In genomic region chr8:70354004-70354403, GRCm38 (mm10) we compare ENCODE assay signal across 8 mouse cellular contexts. TPM values are rescaled to one million over a fixed set of nuclear protein-coding genes. Genes with fewer than 3 reads are reported as not detected.
DNase-seq lines count a peak whose midpoint lies in the region; ATAC-seq lines count a peak whose summit lies in the region.

No protein-coding gene starts in this region.

- DNase-seq in kidney, postnatal 25 days = no peak
- DNase-seq in embryo, embryonic 10.5 days (ENCODE audit: low spot score) = no peak
- no peak for DNase-seq in adrenal gland, adult 2 months
- no peak for DNase-seq in adrenal gland, postnatal 36 days

- 0 out of 2 replicates have a peak overlapping the region, but pooled peaks have one; percentile 1 for H3K27ac ChIP-seq in kidney, embryonic 15.5 days
- H3K27ac ChIP-seq in hindbrain, embryonic 16.5 days (ENCODE audit: low read depth, low read length) = peak overlapping the region; percentile 81
- peak overlapping the region; percentile 85 for H3K27ac ChIP-seq in midbrain, embryonic 15.5 days

- H3K27me3 ChIP-seq in kidney, embryonic 15.5 days = no peaks in the 10 kb centered on the region
- H3K27me3 ChIP-seq in hindbrain, embryonic 16.5 days (replicated peaks; ENCODE audit: control insufficient read depth, insufficient read depth, low read length) = no peaks in the 10 kb centered on the region
- H3K27me3 ChIP-seq in midbrain, embryonic 15.5 days (replicated peaks) = no peaks in the 10 kb centered on the region

- H3K4me2 ChIP-seq in kidney, embryonic 15.5 days = peak overlapping the region; percentile 96
- peak overlapping the region; percentile 67 for H3K4me2 ChIP-seq in hindbrain, embryonic 16.5 days (ENCODE audit: low read length)
- peak overlapping the region; percentile 97 for H3K4me2 ChIP-seq in midbrain, embryonic 15.5 days

- H3K4me1 ChIP-seq in kidney, embryonic 15.5 days = peaks cover 41% of the 10 kb centered on the region
- H3K4me1 ChIP-seq in hindbrain, embryonic 16.5 days (ENCODE audit: control insufficient read depth, insufficient read depth, low read depth, low read length) = peaks cover 33% of the 10 kb centered on the region
- peaks cover 43% of the 10 kb centered on the region for H3K4me1 ChIP-seq in midbrain, embryonic 15.5 days

- H3K9ac ChIP-seq in kidney, embryonic 15.5 days = peak overlapping the region; percentile 31; the same call in 1 of the 2 replicates
- H3K9ac ChIP-seq in hindbrain, embryonic 16.5 days (ENCODE audit: low read depth, low read length) = peak overlapping the region; percentile 63
- peak overlapping the region; percentile 55; the same call in 1 of the 2 replicates for H3K9ac ChIP-seq in midbrain, embryonic 15.5 days

- H3K9me3 ChIP-seq in kidney, embryonic 15.5 days (replicated peaks) = no peaks in the 10 kb centered on the region
- no peaks in the 10 kb centered on the region for H3K9me3 ChIP-seq in hindbrain, embryonic 16.5 days (ENCODE audit: control insufficient read depth, low read length)
- H3K9me3 ChIP-seq in midbrain, embryonic 15.5 days = no peaks in the 10 kb centered on the region

- 59% methylated on average over 4 of the region's 4 CpGs for WGBS in kidney, embryonic 15.5 days
- 67% methylated on average over 4 of the region's 4 CpGs for WGBS in hindbrain, embryonic 16.5 days
- WGBS in midbrain, embryonic 15.5 days = 62% methylated on average over 4 of the region's 4 CpGs

- no peak for ATAC-seq in kidney, embryonic 15.5 days (replicated peaks; ENCODE audit: low FRiP score)
- ATAC-seq in common myeloid progenitor, adult 5-6 weeks (replicated peaks; ENCODE audit: low read depth, poor library complexity, severe bottlenecking) = peak; percentile 43
- ATAC-seq in hindbrain, embryonic 16.5 days = no peak; the same call in 1 of the 2 replicates
- ATAC-seq in midbrain, embryonic 15.5 days (replicated peaks) = no peak

- peaks cover 15% of the 10 kb centered on the region for H3K36me3 ChIP-seq in kidney, embryonic 15.5 days
- peaks cover 1% of the 10 kb centered on the region; the same call in 1 of the 2 replicates for H3K36me3 ChIP-seq in hindbrain, embryonic 16.5 days (ENCODE audit: control insufficient read depth, insufficient read depth, low read length)
- H3K36me3 ChIP-seq in midbrain, embryonic 15.5 days (replicated peaks) = no peaks in the 10 kb centered on the region

- peak overlapping the region; percentile 99 for H3K4me3 ChIP-seq in kidney, embryonic 15.5 days (replicated peaks)
- H3K4me3 ChIP-seq in hindbrain, embryonic 16.5 days (ENCODE audit: low read length) = peak overlapping the region; percentile 100
- peak overlapping the region; percentile 96 for H3K4me3 ChIP-seq in midbrain, embryonic 15.5 days

RNA-seq across cellular contexts. Expression of gene Upf1, which starts 0.9 kb away (rescaled TPM):
- 17.1 and 17.2 TPM in 2 replicates for polyA plus RNA-seq in kidney, embryonic 15.5 days (2015; fragmentation: Nextera tagmentation; extraction: Ambion mirVana)
- 31.9 and 36.7 TPM in 2 replicates for total RNA-seq in common myeloid progenitor, adult 5-6 weeks (2017)
- 7.4 and 10.1 TPM in 2 replicates for polyA plus RNA-seq in hindbrain, embryonic 16.5 days (2015; fragmentation: Nextera tagmentation; extraction: Ambion mirVana)
- 15.1 and 16.0 TPM in 2 replicates for polyA plus RNA-seq in midbrain, embryonic 15.5 days (2015; fragmentation: Nextera tagmentation; extraction: Ambion mirVana)
- 10 to 100 TPM; 60.0 to 60.5 TPM for total RNA-seq in adrenal gland, adult 2 months (2021)
- 45.1 and 53.3 TPM in 2 replicates for polyA plus RNA-seq in adrenal gland, adult 2 months (2012; rRNA removed)
- 10 to 100 TPM; 62.2 to 67.6 TPM for total RNA-seq in adrenal gland, postnatal 36 days (2021)

RNA-seq across cellular contexts. Expression of gene Comp, which starts 19.4 kb away (rescaled TPM):
- polyA plus RNA-seq in kidney, embryonic 15.5 days (2015; fragmentation: Nextera tagmentation; extraction: Ambion mirVana) = 0.40 and 1.5 TPM in 2 replicates
- total RNA-seq in common myeloid progenitor, adult 5-6 weeks (2017) = 0.27 TPM in 1 of 2 replicates, not detected in the other
- 0.58 and 2.8 TPM in 2 replicates for polyA plus RNA-seq in hindbrain, embryonic 16.5 days (2015; fragmentation: Nextera tagmentation; extraction: Ambion mirVana)
- 0.50 and 0.57 TPM in 2 replicates for polyA plus RNA-seq in midbrain, embryonic 15.5 days (2015; fragmentation: Nextera tagmentation; extraction: Ambion mirVana)
- under 1 TPM; 0.14 to 0.35 TPM for total RNA-seq in adrenal gland, adult 2 months (2021)
- 0.38 and 0.44 TPM in 2 replicates for polyA plus RNA-seq in adrenal gland, adult 2 months (2012; rRNA removed)
- total RNA-seq in adrenal gland, postnatal 36 days (2021) = not detected

RNA-seq across cellular contexts. Expression of gene Gdf1, which starts 24.4 kb away (rescaled TPM):
- polyA plus RNA-seq in kidney, embryonic 15.5 days (2015; fragmentation: Nextera tagmentation; extraction: Ambion mirVana) = 5.2 and 6.2 TPM in 2 replicates
- not detected in 2 replicates for total RNA-seq in common myeloid progenitor, adult 5-6 weeks (2017)
- 8.7 and 9.5 TPM in 2 replicates for polyA plus RNA-seq in hindbrain, embryonic 16.5 days (2015; fragmentation: Nextera tagmentation; extraction: Ambion mirVana)
- polyA plus RNA-seq in midbrain, embryonic 15.5 days (2015; fragmentation: Nextera tagmentation; extraction: Ambion mirVana) = 5.3 and 7.4 TPM in 2 replicates
- total RNA-seq in adrenal gland, adult 2 months (2021) = under 1 TPM in 1 of 2 experiments, not detected in 1; 0.41 TPM
- 7.9 and 9.8 TPM in 2 replicates for polyA plus RNA-seq in adrenal gland, adult 2 months (2012; rRNA removed)
- under 1 TPM in 1 of 2 experiments, not detected in 1; 0.30 TPM for total RNA-seq in adrenal gland, postnatal 36 days (2021)

RNA-seq across cellular contexts. Expression of gene Cers1, which starts 38.4 kb away (rescaled TPM):
- 2.6 and 4.0 TPM in 2 replicates for polyA plus RNA-seq in kidney, embryonic 15.5 days (2015; fragmentation: Nextera tagmentation; extraction: Ambion mirVana)
- total RNA-seq in common myeloid progenitor, adult 5-6 weeks (2017) = not detected in 2 replicates
- 40.0 and 44.3 TPM in 2 replicates for polyA plus RNA-seq in hindbrain, embryonic 16.5 days (2015; fragmentation: Nextera tagmentation; extraction: Ambion mirVana)
- polyA plus RNA-seq in midbrain, embryonic 15.5 days (2015; fragmentation: Nextera tagmentation; extraction: Ambion mirVana) = 38.2 and 40.1 TPM in 2 replicates
- 1 to 10 TPM; 2.5 to 3.8 TPM for total RNA-seq in adrenal gland, adult 2 months (2021)
- 4.9 and 5.2 TPM in 2 replicates for polyA plus RNA-seq in adrenal gland, adult 2 months (2012; rRNA removed)
- 1 to 10 TPM; 1.8 to 2.2 TPM for total RNA-seq in adrenal gland, postnatal 36 days (2021)

RNA-seq across cellular contexts. Expression of gene Cope, which starts 51.7 kb away (rescaled TPM):
- polyA plus RNA-seq in kidney, embryonic 15.5 days (2015; fragmentation: Nextera tagmentation; extraction: Ambion mirVana) = 320 and 327 TPM in 2 replicates
- total RNA-seq in common myeloid progenitor, adult 5-6 weeks (2017) = 72.8 and 104 TPM in 2 replicates
- 284 and 297 TPM in 2 replicates for polyA plus RNA-seq in hindbrain, embryonic 16.5 days (2015; fragmentation: Nextera tagmentation; extraction: Ambion mirVana)
- polyA plus RNA-seq in midbrain, embryonic 15.5 days (2015; fragmentation: Nextera tagmentation; extraction: Ambion mirVana) = 299 and 322 TPM in 2 replicates
- total RNA-seq in adrenal gland, adult 2 months (2021) = 100 to 1,000 TPM; 203 to 233 TPM
- polyA plus RNA-seq in adrenal gland, adult 2 months (2012; rRNA removed) = 491 and 579 TPM in 2 replicates
- 100 to 1,000 TPM; 194 to 215 TPM for total RNA-seq in adrenal gland, postnatal 36 days (2021)

Comparison
In these comparisons a context has a peak if more than half of its experiments do, and no peak if none do; other contexts are left out.
1. H3K27ac ChIP-seq: peak in every context shown above with its lines; median percentile 85 in midbrain, embryonic 15.5 days; 81 in hindbrain, embryonic 16.5 days; 1 in kidney, embryonic 15.5 days.